Mouse (Mus musculus) retina, postnatal 7 days (tissue): Measurements from ENCODE around the gene Bicdl2.

Experiments used
- DNase-seq: peaks from one replicate; pipeline ENCODE4 v3.0.0-alpha.2; 2012; ENCODE audit warnings: low read depth, low spot score

The Bicdl2 gene

GRCm38 (mm10) chr17:23660117-23660875 is at the start of gene Bicdl2:
Gene Bicdl2 (plus strand): TSS chr17:23660506.
- no peak for DNase-seq

GRCm38 (mm10) chr17:23617087-23617486 is 43.2 kb upstream of the Bicdl2 start:
- no peak for DNase-seq

DNA sequence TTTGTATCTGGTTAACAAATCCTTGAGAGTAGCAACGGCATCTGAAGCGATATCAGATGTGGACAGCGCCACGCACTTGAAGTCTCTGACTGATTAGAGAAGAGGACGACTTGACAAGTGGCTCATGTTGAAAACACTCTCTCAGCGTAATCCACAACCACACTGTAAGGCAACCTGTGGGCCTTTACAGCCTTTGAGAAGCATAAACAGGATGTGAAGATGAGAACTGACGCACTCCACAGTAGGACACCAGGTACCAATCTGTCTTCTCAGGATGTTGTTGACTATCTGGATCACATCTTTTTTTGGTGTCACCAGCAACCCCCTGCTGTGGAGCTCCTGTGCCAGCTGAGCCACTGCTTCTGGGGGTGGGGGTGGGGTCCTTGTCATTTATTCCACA is 40.0 kb upstream of the Bicdl2 start:
- no peak for DNase-seq

DNA sequence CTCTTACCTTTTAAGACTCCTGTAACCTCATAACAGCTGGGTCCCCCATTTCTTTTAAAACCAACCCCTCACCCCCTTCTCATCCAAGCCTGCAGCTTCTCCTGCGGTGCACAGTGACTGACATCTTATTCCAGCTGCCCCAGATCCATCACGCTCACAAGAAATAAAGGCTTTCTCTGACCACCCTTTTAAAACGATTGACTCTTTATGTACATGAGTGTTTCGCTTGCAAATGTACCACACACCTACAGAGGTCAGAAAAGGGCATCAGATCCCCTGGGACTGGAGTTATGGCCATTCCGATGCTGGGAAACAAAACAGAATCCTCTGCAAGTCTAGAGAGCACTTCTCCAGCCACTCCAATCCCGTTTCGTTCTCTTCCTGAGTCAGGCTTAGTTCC is 32.5 kb upstream of the Bicdl2 start:
- DNase-seq, result no peak

DNA sequence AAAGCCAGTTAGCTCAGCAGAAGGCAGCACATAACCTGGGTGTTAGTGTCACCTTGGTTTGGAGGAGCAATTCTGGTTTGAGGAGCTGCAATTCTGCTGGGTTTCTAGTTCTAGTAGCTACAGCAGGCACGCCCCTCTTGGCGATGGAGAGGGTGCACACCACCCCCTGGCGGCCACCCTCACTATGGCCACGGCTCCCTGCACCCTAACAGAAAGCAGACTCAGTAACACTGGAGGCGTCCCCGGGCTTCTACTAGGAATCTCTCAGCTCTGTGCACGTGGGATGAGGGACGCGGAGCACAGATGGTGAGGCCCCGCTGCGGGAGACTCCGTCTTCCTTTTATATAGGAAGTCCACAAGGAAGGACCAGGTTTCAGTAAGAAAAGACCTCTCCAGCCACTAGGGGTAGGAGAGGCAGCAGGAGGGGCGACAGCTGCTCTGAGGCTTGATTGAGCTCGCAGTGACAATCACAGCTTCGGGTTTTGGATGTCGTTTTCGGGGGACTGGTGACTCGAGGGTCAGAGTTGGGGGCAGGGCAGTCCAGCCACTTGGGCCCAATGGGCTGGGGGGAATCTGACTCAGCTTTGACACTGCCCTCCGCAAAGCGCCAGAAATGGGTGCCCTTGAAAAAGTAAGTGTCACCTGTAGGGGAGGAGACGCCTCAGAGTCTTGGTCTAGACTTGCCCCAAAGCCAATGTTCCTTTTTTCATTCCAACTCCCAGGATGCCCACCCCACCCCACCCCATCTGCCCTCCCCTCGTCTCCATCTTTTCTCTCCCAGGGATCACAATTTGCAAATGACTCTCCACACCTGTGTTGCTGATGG is 29.9 kb upstream of the Bicdl2 start:
- DNase-seq, result peak; percentile 42

- DNase-seq, result no peak
Measured at GRCm38 (mm10) chr17:23631241-23631640, 29.1 kb upstream of the Bicdl2 start.

GRCm38 (mm10) chr17:23644613-23645495 is 15.5 kb upstream of the Bicdl2 start, which contains the start of gene Mmp25:
Gene Mmp25 (minus strand): TSS chr17:23645277.
- no peak for DNase-seq

DNA sequence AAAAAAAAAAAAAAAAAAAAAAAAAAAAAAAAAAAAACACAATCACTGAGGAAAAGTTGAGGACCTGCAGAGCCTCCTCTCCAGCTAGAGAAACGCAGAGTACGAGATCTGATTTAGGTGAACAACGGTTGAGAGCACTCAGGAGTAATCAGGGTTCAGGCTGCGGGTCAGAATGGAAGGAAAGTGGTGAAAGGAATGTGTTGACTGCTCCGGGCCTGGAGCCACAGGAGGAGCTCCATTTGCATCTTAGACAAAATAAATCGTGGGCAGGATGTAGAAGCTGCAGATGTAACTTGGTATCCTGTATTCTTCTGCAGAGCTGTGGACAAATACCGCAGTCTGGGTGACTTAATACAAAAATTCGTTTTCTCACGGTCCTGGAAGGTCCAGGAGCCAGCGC is 14.4 kb upstream of the Bicdl2 start:
- no peak for DNase-seq

GRCm38 (mm10) chr17:23651363-23651762 is 8.9 kb upstream of the Bicdl2 start:
- no peak for DNase-seq

GRCm38 (mm10) chr17:23653324-23653723 is 7.0 kb upstream of the Bicdl2 start:
- DNase-seq, result no peak

DNA sequence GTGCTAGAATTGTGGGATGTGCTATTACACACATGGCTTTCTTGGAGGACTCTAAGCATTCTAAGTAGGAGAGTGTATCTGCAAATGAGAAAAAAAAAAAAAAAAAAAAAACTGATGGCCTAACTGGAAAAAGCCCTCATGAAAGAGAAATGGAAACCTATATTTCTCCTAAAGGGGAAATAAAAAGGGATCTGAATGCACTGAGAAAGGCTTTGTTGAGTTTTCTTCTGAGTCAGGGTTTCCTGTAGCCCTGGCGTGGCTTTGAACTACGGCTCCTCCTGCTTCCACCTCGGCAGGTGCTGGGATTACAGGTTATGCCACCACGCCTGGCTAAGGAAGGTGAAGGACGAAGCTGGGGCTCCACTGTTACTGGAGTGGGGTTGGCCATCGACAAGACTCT is 6.3 kb upstream of the Bicdl2 start:
- DNase-seq, result no peak

GRCm38 (mm10) chr17:23654410-23654809 is 5.9 kb upstream of the Bicdl2 start:
- no peak for DNase-seq

DNA sequence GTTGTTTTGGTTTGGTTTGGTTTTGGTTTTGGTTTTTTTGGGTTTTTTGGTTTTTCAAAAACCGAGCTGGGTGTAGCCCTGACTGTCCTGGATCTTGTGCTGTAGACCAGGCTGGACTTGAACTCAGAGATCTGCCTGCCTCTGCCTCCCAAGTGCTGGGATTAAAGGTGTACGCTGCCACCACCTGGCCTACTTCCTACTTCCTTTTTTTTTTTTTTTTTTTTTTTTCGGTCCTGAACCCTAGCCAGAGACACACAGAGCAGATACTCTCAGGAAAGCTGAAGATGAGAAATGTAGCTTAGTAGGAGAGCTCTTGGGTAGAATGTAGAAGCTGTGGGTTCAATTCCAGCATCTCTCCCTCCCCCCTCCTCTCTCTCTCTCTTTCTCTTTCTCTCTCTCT is 1.9 kb upstream of the Bicdl2 start:
- DNase-seq, result no peak

- DNase-seq, result no peak
Measured at GRCm38 (mm10) chr17:23660876-23661200, 532 bp downstream of the Bicdl2 start.

DNA sequence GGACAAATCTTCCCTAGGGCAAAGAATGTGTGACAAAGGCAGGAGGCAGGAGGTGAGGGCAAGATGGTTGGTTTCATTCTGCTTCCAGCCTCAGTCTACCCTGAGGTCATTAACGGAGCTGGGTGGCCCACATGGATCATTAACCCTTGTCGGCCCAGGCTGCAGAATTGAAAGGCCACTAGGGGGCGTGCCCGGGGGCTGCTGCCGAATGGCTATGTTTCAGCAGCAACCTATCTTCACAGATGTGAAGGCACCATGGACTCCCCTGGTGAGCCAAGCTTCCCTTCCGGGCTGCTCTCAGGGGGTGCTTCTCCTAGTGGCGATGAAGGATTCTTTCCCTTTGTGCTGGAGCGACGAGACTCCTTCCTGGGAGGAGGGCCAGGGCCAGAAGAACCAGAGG is 1.2 kb downstream of the Bicdl2 start:
- no peak for DNase-seq

DNA sequence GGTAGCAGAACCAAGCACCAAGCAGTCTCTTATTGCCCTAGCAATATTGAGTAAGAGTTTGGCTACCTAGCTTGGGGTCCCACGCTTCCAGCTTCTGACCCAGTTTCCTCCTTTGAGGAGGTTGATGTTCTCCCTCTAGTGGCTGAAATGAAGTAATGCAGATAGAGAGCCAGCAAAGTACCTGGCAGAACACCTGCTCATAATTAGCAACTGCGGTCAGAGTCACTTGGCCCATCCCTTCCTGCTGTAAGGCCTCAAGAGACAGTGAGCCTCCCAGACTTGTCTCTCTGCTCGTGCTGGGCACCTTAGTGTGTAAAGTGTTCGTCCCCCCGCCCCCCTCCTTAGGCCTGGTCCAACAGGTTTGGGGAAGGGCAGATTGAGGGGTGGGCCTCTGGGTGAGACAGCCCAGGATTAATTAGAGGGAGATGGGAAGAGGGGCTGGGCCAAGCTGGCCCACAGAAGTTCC is 4.3 kb downstream of the Bicdl2 start:
- peak; percentile 28 for DNase-seq

- DNase-seq, result no peak
Measured at GRCm38 (mm10) chr17:23665511-23665910, 5.2 kb downstream of the Bicdl2 start.

DNA sequence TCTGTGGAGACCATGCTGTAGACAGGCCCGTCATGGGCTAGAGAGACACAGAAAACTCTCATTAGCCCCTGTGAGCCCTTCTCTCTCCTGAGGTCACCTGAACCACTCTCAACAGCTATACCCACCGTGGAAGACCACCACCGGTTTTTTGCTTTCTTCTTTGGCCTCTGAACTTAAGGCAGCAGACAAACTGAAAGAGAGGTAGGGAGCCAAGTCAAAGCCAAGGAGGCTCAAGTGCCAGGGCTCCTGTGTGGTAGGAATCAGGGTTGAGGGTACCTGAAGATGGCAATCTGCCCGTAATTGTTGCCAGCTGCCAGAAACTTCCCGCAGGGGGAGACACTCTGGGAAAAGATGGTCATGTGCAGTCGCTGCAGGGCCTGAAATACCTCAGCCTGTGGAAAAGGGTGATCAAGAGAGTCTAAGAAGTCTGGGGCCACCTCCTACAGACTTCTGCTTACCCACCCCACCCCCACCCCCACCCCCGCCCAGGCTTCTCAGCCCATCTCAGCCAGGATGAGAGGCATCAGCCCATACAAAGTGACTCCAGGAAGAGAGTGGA is 10.3 kb downstream of the Bicdl2 start:
- no peak for DNase-seq

DNA sequence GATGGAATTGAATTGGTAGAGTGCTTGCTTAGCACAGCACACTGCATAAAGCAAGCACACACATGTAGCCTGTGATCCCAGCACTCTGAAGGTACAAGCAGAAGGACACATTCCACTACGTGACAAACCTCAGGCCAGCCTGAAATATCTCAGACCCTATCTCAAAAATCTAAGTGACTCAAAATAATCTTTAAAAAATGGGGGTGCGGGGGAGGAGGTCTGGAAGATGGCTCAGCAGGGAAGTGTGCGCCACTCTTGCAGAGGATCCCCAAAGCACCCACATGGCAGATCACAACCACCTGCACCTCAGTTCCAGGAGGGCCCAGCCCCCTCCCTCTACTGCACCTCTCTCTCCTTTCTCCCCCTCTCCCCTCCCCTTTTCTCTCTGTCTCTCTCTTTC is 11.2 kb downstream of the Bicdl2 start:
- DNase-seq, result no peak

GRCm38 (mm10) chr17:23672761-23673160 is 12.5 kb downstream of the Bicdl2 start:
- DNase-seq, result no peak

DNA sequence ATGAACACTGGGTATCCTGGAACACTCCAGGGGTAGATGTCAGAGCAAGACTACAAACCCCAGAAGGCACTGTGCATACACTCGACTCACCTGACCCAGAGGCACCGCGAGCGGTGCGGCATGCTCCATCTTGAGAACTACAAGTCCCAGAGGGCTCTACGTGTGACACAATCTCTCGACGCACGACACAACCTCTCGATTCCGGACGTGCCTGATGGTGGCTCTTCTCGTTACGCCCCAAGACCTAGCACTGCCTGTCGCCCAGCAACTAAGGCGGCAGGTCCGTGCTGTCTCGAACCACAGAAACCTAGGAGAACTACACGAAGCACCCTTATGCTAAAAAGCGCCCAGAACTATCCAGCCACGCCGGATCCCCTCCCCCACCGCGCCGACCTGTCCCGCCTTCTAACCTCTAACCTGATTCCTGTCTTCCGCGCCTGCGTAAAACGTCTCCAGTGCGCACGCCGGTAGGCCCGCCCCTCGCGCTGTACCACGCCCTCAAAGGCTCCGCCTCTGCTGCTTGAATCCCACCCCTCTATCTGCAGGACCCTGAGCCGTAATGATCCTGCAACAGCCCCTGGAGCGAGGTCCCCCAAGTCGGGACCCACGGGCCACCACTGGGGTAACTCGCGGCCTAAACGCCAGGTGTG is 13.2 kb downstream of the Bicdl2 start, which contains the start of the genes Hcfc1r1 and Thoc6:
Hcfc1r1 (plus strand) TSS at position 173 of the 650 bp plus-strand sequence.
Thoc6 (minus strand) TSS at position 459 of the 650 bp plus-strand sequence.
- peak; percentile 87 for DNase-seq
